Mouse (Mus musculus): ENCODE data around the gene Ppie.

DNA sequence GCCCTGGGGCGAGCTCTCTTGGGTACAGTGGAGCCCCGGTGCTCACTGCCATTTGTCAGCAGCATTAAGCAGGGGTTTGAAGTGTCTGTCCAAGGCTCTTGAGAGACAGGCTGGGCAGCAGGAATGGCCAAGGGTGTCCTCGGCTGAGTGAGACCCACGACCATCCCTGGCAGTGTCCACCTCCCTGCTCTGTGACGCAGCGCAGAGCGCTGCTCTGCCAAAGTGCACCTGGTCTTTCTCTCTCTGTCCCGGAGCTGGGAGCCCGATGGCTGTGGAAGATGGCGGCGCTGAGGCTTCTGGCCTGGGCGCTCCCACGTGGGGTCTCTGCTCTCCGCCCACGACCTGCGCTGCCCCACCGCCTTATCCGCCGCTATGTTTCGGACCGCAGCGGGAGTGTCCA is 23.7 kb downstream of the Ppie start, which contains the start of gene Oxct2b:
- TF ChIP-seq CTCF (IDR thresholded peaks at IDR 0.05; ENCODE audit: low read depth, low read length) (no peak), TAL1 (conservative IDR thresholded peaks at IDR 0.05; ENCODE audit: low read depth, low read length) (no peak)
